Mouse (Mus musculus) liver, embryonic 14.5 days (tissue): ENCODE data around the gene Kctd10. TPM values are rescaled to one million over a fixed set of nuclear protein-coding genes. Genes with fewer than 3 reads are reported as not detected.

Source experiments
- ATAC-seq: fragments of 200-750 bp; cut with Nextera tagmentation; 2 replicates; pipeline ENCODE4 v1.8.0; 2017; ENCODE audit warnings: moderate number of reproducible peaks, mild to moderate bottlenecking, moderate library complexity; ENCODE audit not compliant: insufficient read depth
- DNase-seq, 3 experiments: peaks; one replicate each; pipeline ENCODE4 v3.0.0-alpha.2; 2012 to 2013; ENCODE audit warnings: low read depth in 3 of 3, low spot score in 3 of 3
- H3K27ac ChIP-seq: fragments of 300-500 bp; sonication (generic); 2 replicates; pipeline ENCODE4 v1.5.1; 2014; ENCODE audit warnings: moderate library complexity, mild to moderate bottlenecking, control low read depth, inconsistent platforms
- H3K27me3 ChIP-seq: fragments of 300-500 bp; sonication (generic); 2 replicates; pipeline ENCODE4 v1.6.1; 2014; ENCODE audit warnings: mild to moderate bottlenecking, low read length, moderate library complexity; ENCODE audit not compliant: control insufficient read depth, insufficient read depth
- H3K36me3 ChIP-seq: fragments of 300-500 bp; sonication (generic); replicated peaks from 2 replicates; pipeline ENCODE4 v1.6.1; 2014; ENCODE audit warnings: low read depth; ENCODE audit not compliant: control insufficient read depth, insufficient read depth
- H3K4me1 ChIP-seq, 2 experiments: fragments of 200-500 bp in 1 of 2; fragments of 300-500 bp in 1 of 2; sonication (generic) in 1 of 2; replicated peaks; 2 replicates each; pipeline ENCODE4 v1.6.1; 2012 to 2014; ENCODE audit warnings: antibody characterized with exemption in 1 of 2, inconsistent platforms in 1 of 2, low read length in 1 of 2; ENCODE audit not compliant: control insufficient read depth in 2 of 2, insufficient read depth in 2 of 2
- H3K4me2 ChIP-seq: fragments of 300-500 bp; sonication (generic); 2 replicates; pipeline ENCODE4 v1.6.1; 2014; ENCODE audit warnings: low read depth, mild to moderate bottlenecking, control low read depth, moderate library complexity
- H3K4me3 ChIP-seq, 2 experiments: fragments of 200-500 bp in 1 of 2; fragments of 300-500 bp in 1 of 2; sonication (generic) in 1 of 2; 2 replicates each; pipeline ENCODE4 v1.5.1; 2012 to 2014; ENCODE audit warnings: low read depth in 2 of 2, low read length in 2 of 2, mild to moderate bottlenecking in 2 of 2, control low read depth in 1 of 2, inconsistent platforms in 1 of 2, moderate library complexity in 1 of 2; ENCODE audit not compliant: insufficient read depth in 1 of 2
- H3K9ac ChIP-seq: fragments of 300-500 bp; sonication (generic); replicated peaks from 2 replicates; pipeline ENCODE4 v1.6.1; 2014; ENCODE audit warnings: mild to moderate bottlenecking, control low read depth, moderate library complexity
- H3K9me3 ChIP-seq: fragments of 300-500 bp; sonication (generic); 2 replicates; pipeline ENCODE4 v1.6.1; 2016; ENCODE audit warnings: low read length, mixed read lengths; ENCODE audit not compliant: control insufficient read depth
- CTCF ChIP-seq: IDR thresholded peaks from 2 replicates; pipeline ENCODE4 v1.5.1; 2016; ENCODE audit warnings: antibody characterized with exemption, low read depth, control low read depth
- EP300 ChIP-seq: IDR thresholded peaks from 2 replicates; pipeline ENCODE4 v1.6.1; 2016; ENCODE audit warnings: antibody characterized with exemption, low read depth
- WGBS: fragments of 180-500 bp; shearing (Covaris S2); extraction: QIAGEN DNeasy Blood & Tissue Kit; methylation state at CpG from one replicate; pipeline ENCODE4 v1.1.7; 2014; ENCODE audit not compliant: insufficient replicate concordance; 5-methylcytosine and 5-hydroxymethylcytosine counted together
- polyA plus RNA-seq, 2 experiments: library from polyadenylated mRNA; depleted of rRNA in 1 of 2; stranded (reverse) in 1 of 2; unstranded in 1 of 2; fragments of >200 nt; fragmentation: Nextera tagmentation in 1 of 2; extraction: Ambion mirVana in 1 of 2; gene quantifications; 2 replicates each; pipeline versions ENCODE4 v1.2.1 to v1.2.3; 2012 to 2014

The Kctd10 gene
- polyA plus RNA-seq, 2 experiments = 13.0 to 16.6 TPM

- Histone ChIP-seq H3K4me3 (no peak overlapping the region), H3K36me3 (peaks cover 49% of the 10 kb centered on the region), H3K27me3 (no peaks in the 10 kb centered on the region), H3K27ac (no peak overlapping the region), H3K9me3 (no peaks in the 10 kb centered on the region), H3K4me2 (no peak overlapping the region), H3K9ac (no peak overlapping the region), H3K4me1 (no peaks in the 10 kb centered on the region)
- ATAC-seq = no peak
- TF ChIP-seq EP300 = no peak
- no peak for TF ChIP-seq CTCF
- WGBS = 86% methylated on average over 10 of the region's 10 CpGs
- no peak for DNase-seq
These were observed 27.0 kb upstream of the Kctd10 start for GRCm38 (mm10) chr5:114407269-114407668.

GRCm38 (mm10) chr5:114406592-114406991, 26.3 kb upstream of the Kctd10 start:
- peaks cover 45% of the 10 kb centered on the region for H3K36me3 ChIP-seq
- H3K4me2 ChIP-seq = no peak overlapping the region
- H3K27me3 ChIP-seq = no peaks in the 10 kb centered on the region
- TF ChIP-seq CTCF = no peak
- TF ChIP-seq EP300 = no peak
- no peaks in the 10 kb centered on the region for H3K9me3 ChIP-seq
- H3K4me3 ChIP-seq = no peak overlapping the region
- no peak overlapping the region for H3K9ac ChIP-seq
- ATAC-seq (no peak), DNase-seq (no peak)
- no peaks in the 10 kb centered on the region for H3K4me1 ChIP-seq
- no peak overlapping the region for H3K27ac ChIP-seq
- 88% methylated on average over 14 of the region's 14 CpGs for WGBS

GRCm38 (mm10) chr5:114393169-114393568, 12.9 kb upstream of the Kctd10 start:
- peaks cover 34% of the 10 kb centered on the region for H3K36me3 ChIP-seq
- H3K4me2 ChIP-seq = no peak overlapping the region
- ATAC-seq (no peak), DNase-seq (no peak)
- H3K9ac ChIP-seq = no peak overlapping the region
- no peaks in the 10 kb centered on the region for H3K9me3 ChIP-seq
- no peak for TF ChIP-seq CTCF
- no peak for TF ChIP-seq EP300
- no peak overlapping the region for H3K4me3 ChIP-seq
- 85% methylated on average over 9 of the region's 9 CpGs for WGBS
- H3K27me3 ChIP-seq = no peaks in the 10 kb centered on the region
- H3K4me1 ChIP-seq = no peaks in the 10 kb centered on the region
- H3K27ac ChIP-seq = no peak overlapping the region

- no peaks in the 10 kb centered on the region for H3K27me3 ChIP-seq
- H3K4me1 ChIP-seq = peaks cover 13 to 17% of the 10 kb centered on the region in 2 experiments
- H3K4me3 ChIP-seq = no peak overlapping the region
- 76% methylated on average over 8 of the region's 8 CpGs for WGBS
- TF ChIP-seq CTCF (no peak), EP300 (no peak)
- no peak overlapping the region for H3K4me2 ChIP-seq
- H3K36me3 ChIP-seq = peaks cover 27% of the 10 kb centered on the region
- H3K9me3 ChIP-seq = no peaks in the 10 kb centered on the region
- DNase-seq (no peak), ATAC-seq (no peak)
- no peak overlapping the region for H3K27ac ChIP-seq
- H3K9ac ChIP-seq = no peak overlapping the region
These were observed 4.1 kb upstream of the Kctd10 start for GRCm38 (mm10) chr5:114384448-114384847.

GRCm38 (mm10) chr5:114383184-114383904, 3.0 kb upstream of the Kctd10 start:
- Histone ChIP-seq H3K4me3 (no peak overlapping the region), H3K4me1 (peaks cover 22 to 26% of the 10 kb centered on the region in 2 experiments), H3K36me3 (peaks cover 23% of the 10 kb centered on the region), H3K27me3 (no peaks in the 10 kb centered on the region), H3K9me3 (no peaks in the 10 kb centered on the region), H3K4me2 (no peak overlapping the region), H3K27ac (no peak overlapping the region), H3K9ac (no peak overlapping the region)
- WGBS = 66% methylated on average over 9 of the region's 9 CpGs
- TF ChIP-seq CTCF (peak; percentile 87), EP300 (no peak)
- no peak for DNase-seq
- ATAC-seq = no peak
